Mouse (Mus musculus) kidney, adult 2 months (tissue): ENCODE results near the gene Tmem50b.

Source experiments
- CTCF ChIP-seq: fragments of 200-500 bp; conservative IDR thresholded peaks from 2 replicates; pipeline ENCODE4 v1.5.1; 2011; ENCODE audit warnings: low read depth, mild to moderate bottlenecking, control low read depth, low read length, moderate library complexity, mixed read lengths; ENCODE audit not compliant: insufficient read depth, insufficient read length
- POLR2A ChIP-seq: fragments of 200-500 bp; IDR thresholded peaks from one replicate; pipeline ENCODE4 v1.6.1; 2011; ENCODE audit warnings: low read depth, low read length, control low read depth

DNA sequence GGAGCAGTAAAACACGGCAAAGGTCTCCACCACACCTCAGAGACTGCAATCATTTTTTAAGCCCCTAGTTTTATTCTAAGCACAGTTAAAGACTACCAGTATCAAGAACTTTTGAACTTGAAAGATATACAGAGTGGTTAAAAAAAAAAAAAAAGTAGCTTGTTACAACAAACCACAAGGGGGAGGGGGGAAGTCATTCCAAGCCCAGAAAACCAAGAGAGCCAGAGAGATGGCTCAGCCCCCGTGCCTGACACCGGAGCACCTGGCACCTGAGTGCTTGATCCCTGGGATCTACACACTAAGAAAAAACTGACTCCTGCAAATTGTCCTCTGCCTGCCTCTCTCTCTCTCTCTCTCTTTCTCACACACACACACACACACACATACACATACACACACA, 4.3 kb downstream of the Tmem50b start:
- TF ChIP-seq CTCF, result no peak
- no peak for TF ChIP-seq POLR2A
